Mouse (Mus musculus) intestine, postnatal 0 days (tissue): ENCODE measurements around the gene Vwa1. TPM values are rescaled to one million over a fixed set of nuclear protein-coding genes. Genes with fewer than 3 reads are reported as not detected.

Experiments
- ATAC-seq: fragments of 200-750 bp; cut with Nextera tagmentation; 2 replicates; pipeline ENCODE4 v1.8.0; 2017; ENCODE audit warnings: mild to moderate bottlenecking, moderate TSS enrichment, moderate library complexity
- H3K27ac ChIP-seq: fragments of 300-500 bp; sonication (generic); 2 replicates; pipeline ENCODE4 v1.5.1; 2014; ENCODE audit warnings: mild to moderate bottlenecking, low read depth, low read length, moderate library complexity
- H3K27me3 ChIP-seq: fragments of 300-500 bp; sonication (generic); replicated peaks from 2 replicates; pipeline ENCODE4 v1.6.1; 2014; ENCODE audit warnings: low read length, mixed read lengths; ENCODE audit not compliant: control insufficient read depth, insufficient read depth
- H3K36me3 ChIP-seq: fragments of 300-500 bp; sonication (generic); 2 replicates; pipeline ENCODE4 v1.6.1; 2014; ENCODE audit warnings: mild to moderate bottlenecking, moderate library complexity; ENCODE audit not compliant: control insufficient read depth, insufficient read depth
- H3K4me1 ChIP-seq: fragments of 300-500 bp; sonication (generic); replicated peaks from 2 replicates; pipeline ENCODE4 v1.6.1; 2014; ENCODE audit warnings: antibody characterized with exemption, low read length, mixed read lengths; ENCODE audit not compliant: control insufficient read depth, insufficient read depth
- H3K4me2 ChIP-seq: fragments of 300-500 bp; sonication (generic); replicated peaks from 2 replicates; pipeline ENCODE4 v1.6.1; 2014; ENCODE audit warnings: low read depth, mild to moderate bottlenecking, moderate library complexity
- H3K4me3 ChIP-seq: fragments of 300-500 bp; sonication (generic); 2 replicates; pipeline ENCODE4 v1.5.1; 2014; ENCODE audit warnings: low read depth, low read length
- H3K9ac ChIP-seq: fragments of 300-500 bp; sonication (generic); 2 replicates; pipeline ENCODE4 v1.6.1; 2014; ENCODE audit warnings: mild to moderate bottlenecking, low read depth, low read length
- H3K9me3 ChIP-seq: fragments of 300-500 bp; sonication (generic); 2 replicates; pipeline ENCODE4 v1.6.1; 2016; ENCODE audit warnings: mixed run types; ENCODE audit not compliant: control insufficient read depth
- CTCF ChIP-seq: sonication (generic); IDR thresholded peaks from 2 replicates; pipeline ENCODE4 v1.5.1; 2016; ENCODE audit warnings: low read depth, mild to moderate bottlenecking, control low read depth, antibody characterized with exemption, moderate library complexity
- WGBS: fragments of 180-500 bp; shearing (Covaris S2); extraction: QIAGEN DNeasy Blood & Tissue Kit; methylation state at CpG from one replicate; pipeline ENCODE4 v1.1.7; 2014; 5-methylcytosine and 5-hydroxymethylcytosine counted together
- polyA plus RNA-seq: library from polyadenylated mRNA; unstranded; fragments of >200 nt; fragmentation: Nextera tagmentation; extraction: Ambion mirVana; gene quantifications from 2 replicates; pipeline ENCODE4 v1.2.1, GENCODE M21; 2015

Gene Vwa1
- polyA plus RNA-seq, 1 experiment from 2014 or later, result 17.8 TPM

GRCm38 (mm10) chr4:155769880-155770512, 4.5 kb downstream of the Vwa1 start:
- H3K4me1 ChIP-seq, result 0 out of 2 replicates have a peak, but pooled peaks cover 6% of the 10 kb centered on the region

GRCm38 (mm10) chr4:155769496-155769879, 5.0 kb downstream of the Vwa1 start:
- ATAC-seq, result no peak
- Histone ChIP-seq H3K27me3 (no peaks in the 10 kb centered on the region), H3K9me3 (no peaks in the 10 kb centered on the region), H3K4me2 (peak overlapping the region; percentile 92; the same call in 1 of the 2 replicates), H3K4me3 (peak overlapping the region; percentile 56; the same call in 1 of the 2 replicates), H3K27ac (no peak overlapping the region), H3K9ac (peak overlapping the region; percentile 68; the same call in 1 of the 2 replicates), H3K36me3 (no peaks in the 10 kb centered on the region; the same call in 1 of the 2 replicates), H3K4me1 (0 out of 2 replicates have a peak, but pooled peaks cover 6% of the 10 kb centered on the region)
- 64% methylated on average over 5 of the region's 5 CpGs for WGBS
- no peak for TF ChIP-seq CTCF

More at GRCm38 (mm10) chr4:155769880-155770512, 4.5 kb downstream of the Vwa1 start:
- Histone ChIP-seq H3K36me3 (no peaks in the 10 kb centered on the region; the same call in 1 of the 2 replicates), H3K9me3 (no peaks in the 10 kb centered on the region), H3K27me3 (no peaks in the 10 kb centered on the region), H3K27ac (peak overlapping the region; percentile 77; the same call in 1 of the 2 replicates), H3K4me2 (peak overlapping the region; percentile 92), H3K4me3 (peak overlapping the region; percentile 56), H3K9ac (peak overlapping the region; percentile 68)
- WGBS, result under 1% methylated on average over 39 of the region's 39 CpGs
- peak; percentile 89 for ATAC-seq
- peak; percentile 99 for TF ChIP-seq CTCF

DNA sequence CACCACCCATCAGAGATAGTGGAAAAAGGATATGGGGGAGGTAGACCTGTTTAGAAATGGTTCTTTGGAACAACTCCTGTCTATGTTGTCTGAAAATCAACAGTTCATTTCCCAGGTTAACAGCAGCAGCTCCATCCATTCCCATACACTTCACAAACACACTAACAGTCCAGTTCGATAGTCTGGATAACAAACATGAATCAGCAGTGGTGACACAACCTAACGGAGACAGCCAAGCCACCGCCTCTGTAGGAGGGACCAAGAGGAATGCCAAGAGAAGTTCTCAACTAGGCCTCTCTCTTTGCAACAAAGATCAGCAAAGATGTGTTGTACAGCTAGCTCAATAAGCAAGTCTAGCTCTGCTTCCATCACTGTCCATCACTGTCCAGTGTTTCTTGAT, 12.1 kb downstream of the Vwa1 start:
- Histone ChIP-seq H3K4me3 (no peak overlapping the region), H3K27me3 (no peaks in the 10 kb centered on the region), H3K9ac (no peak overlapping the region), H3K4me1 (no peaks in the 10 kb centered on the region), H3K27ac (no peak overlapping the region), H3K9me3 (no peaks in the 10 kb centered on the region), H3K36me3 (peaks cover 10% of the 10 kb centered on the region; the same call in 1 of the 2 replicates), H3K4me2 (no peak overlapping the region)
- 81% methylated on average over 3 of the region's 3 CpGs for WGBS
- TF ChIP-seq CTCF, result no peak
- ATAC-seq, result no peak

- Histone ChIP-seq H3K36me3 (peaks cover 17% of the 10 kb centered on the region), H3K27ac (peak overlapping the region; percentile 42; the same call in 1 of the 2 replicates), H3K4me3 (peak overlapping the region; percentile 66), H3K27me3 (no peaks in the 10 kb centered on the region), H3K9ac (peak overlapping the region; percentile 56), H3K4me1 (no peaks in the 10 kb centered on the region), H3K4me2 (peak overlapping the region; percentile 94), H3K9me3 (no peaks in the 10 kb centered on the region)
- TF ChIP-seq CTCF, result no peak
- ATAC-seq, result no peak
- WGBS, result 3% methylated on average over 28 of the region's 28 CpGs
These were observed 13.0 kb downstream of the Vwa1 start for GRCm38 (mm10) chr4:155761356-155762099.

DNA sequence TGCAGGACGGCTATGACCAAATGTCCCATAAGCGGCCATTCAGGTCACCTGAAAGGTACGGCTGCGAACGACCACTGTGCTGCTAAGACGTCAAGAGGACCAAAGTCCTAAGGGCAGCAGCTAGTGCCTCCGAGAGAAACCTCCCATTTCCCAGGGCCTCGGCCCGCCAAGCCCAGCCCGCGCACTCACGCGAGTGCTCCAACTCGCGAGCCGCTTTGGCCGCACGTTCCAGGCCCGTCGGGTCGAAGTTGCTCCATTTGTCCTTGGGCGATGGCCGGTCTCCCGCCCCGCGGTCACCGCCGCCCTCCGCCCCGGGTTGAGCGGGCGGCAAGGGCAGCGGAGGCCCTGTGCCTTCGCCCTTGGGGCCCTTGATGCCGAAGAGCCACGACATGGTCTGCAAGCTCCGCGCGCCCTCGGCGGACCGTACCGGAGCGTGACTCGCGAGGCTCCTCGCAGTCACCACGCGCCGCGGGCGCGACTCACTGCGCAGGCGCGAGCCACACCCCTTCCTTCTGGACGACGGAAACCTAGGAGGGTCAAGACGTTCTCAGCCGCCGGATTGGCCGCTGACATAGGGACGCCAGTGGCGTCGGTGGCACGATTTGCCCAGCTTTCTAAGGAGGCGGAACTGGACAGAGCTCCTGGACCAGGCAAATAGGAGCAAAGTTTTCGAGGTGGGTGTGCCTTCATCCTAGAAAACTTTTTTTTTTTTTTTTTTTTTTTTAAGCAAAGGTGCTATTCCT, 13.7 kb downstream of the Vwa1 start, which contains the start of gene Atad3a:
TSS of gene Atad3a (minus strand) at position 481 of the 743 bp plus-strand sequence.
- no peak for TF ChIP-seq CTCF
- H3K27ac ChIP-seq, result peak within 1 kb of the TSS; percentile 80
- H3K4me3 ChIP-seq, result peak within 1 kb of the TSS; percentile 66
- H3K4me1 ChIP-seq, result no peaks in the 10 kb centered on the region
- H3K4me2 ChIP-seq, result peak within 1 kb of the TSS; percentile 94
- ATAC-seq, result peak; percentile 97
- WGBS, result 1% methylated on average over 67 of the region's 68 CpGs
- peak within 1 kb of the TSS; percentile 56 for H3K9ac ChIP-seq
- peaks cover 25% of the 10 kb centered on the region for H3K36me3 ChIP-seq
- H3K9me3 ChIP-seq, result no peaks in the 10 kb centered on the region
- H3K27me3 ChIP-seq, result no peaks in the 10 kb centered on the region
